Mouse (Mus musculus): ENCODE results near the gene Irak1bp1. TPM values are rescaled to one million over a fixed set of nuclear protein-coding genes. Genes with fewer than 3 reads are reported as not detected.

Irak1bp1 gene
- polyA plus RNA-seq, 3 experiments from 2014 or later = 0.53 to 1.3 (median 0.62) TPM

GRCm38 (mm10) chr9:82884177-82884576 is 54.8 kb downstream of the Irak1bp1 start:
- ATAC-seq = no peak

GRCm38 (mm10) chr9:82888645-82889044 is 59.3 kb downstream of the Irak1bp1 start:
- ATAC-seq = no peak

Other genes starting within 250 kb of the Irak1bp1 start
- gene Phip, start 146.0 kb downstream of the Irak1bp1 start, polyA plus RNA-seq (2017; shearing (Covaris generic)) = 100 to 1,000 TPM in 2 of 3 experiments, 10 to 100 TPM in 1; 64.1 to 112 (median 102) TPM

Measured in inflammation-experienced regulatory T-cells, adult 6 months (primary cell).